Mouse (Mus musculus): ENCODE measurements around the gene Nsf. TPM values are rescaled to one million over a fixed set of nuclear protein-coding genes. Genes with fewer than 3 reads are reported as not detected.

Gene Nsf
- polyA plus RNA-seq (2021; fragmentation: Nextera tagmentation) = 294 TPM in 2 replicates
- long read RNA-seq, experiment 1, transcript Nsf-201 (2 exons, 688 nt) = minor isoform, 9 of 827 reads
- long read RNA-seq, experiment 1, transcript Nsf-202 (21 exons, 3,766 nt) = major isoform, 347 of 827 reads
- long read RNA-seq, experiment 1, transcript Nsf-208 (3 exons, 612 nt) = minor isoform, 13 of 827 reads
- long read RNA-seq, experiment 1, partial matches to known transcripts = 433 of 827 reads
- long read RNA-seq, experiment 1, other reads (novel, unspliced or antisense) = 24 of 827 reads
- long read RNA-seq, experiment 2, transcript Nsf-208 (3 exons, 612 nt) = minor isoform, 8 of 2,409 reads
- long read RNA-seq, experiment 2, transcript Nsf-202 (21 exons, 3,766 nt) = major isoform, 1,996 of 2,409 reads
- long read RNA-seq, experiment 2, partial matches to known transcripts = 338 of 2,409 reads
- long read RNA-seq, experiment 2, other reads (novel, unspliced or antisense) = 63 of 2,409 reads

DNA sequence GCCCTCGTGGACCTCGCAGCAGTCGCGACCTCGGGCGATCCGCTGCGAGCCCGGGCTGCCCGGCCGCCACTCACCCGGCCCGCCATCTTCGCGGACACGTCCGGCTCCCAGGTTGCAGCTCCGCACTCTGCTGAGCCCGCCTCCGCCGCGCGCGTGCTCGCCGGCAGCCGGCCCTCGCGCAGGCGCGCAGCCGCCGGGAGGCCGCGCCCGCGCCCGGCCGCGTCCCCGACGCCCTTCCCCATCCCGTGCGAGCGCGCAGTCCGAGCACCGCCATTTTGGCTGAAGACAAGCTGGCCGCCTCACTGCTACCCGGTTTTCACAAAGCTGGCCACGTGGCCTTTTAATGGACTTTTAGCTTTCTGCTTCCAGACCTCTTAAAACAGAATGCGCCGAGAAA is at the start of gene Nsf:
TSS of gene Nsf (minus strand) at position 161 of the 397 bp plus-strand sequence.

DNA sequence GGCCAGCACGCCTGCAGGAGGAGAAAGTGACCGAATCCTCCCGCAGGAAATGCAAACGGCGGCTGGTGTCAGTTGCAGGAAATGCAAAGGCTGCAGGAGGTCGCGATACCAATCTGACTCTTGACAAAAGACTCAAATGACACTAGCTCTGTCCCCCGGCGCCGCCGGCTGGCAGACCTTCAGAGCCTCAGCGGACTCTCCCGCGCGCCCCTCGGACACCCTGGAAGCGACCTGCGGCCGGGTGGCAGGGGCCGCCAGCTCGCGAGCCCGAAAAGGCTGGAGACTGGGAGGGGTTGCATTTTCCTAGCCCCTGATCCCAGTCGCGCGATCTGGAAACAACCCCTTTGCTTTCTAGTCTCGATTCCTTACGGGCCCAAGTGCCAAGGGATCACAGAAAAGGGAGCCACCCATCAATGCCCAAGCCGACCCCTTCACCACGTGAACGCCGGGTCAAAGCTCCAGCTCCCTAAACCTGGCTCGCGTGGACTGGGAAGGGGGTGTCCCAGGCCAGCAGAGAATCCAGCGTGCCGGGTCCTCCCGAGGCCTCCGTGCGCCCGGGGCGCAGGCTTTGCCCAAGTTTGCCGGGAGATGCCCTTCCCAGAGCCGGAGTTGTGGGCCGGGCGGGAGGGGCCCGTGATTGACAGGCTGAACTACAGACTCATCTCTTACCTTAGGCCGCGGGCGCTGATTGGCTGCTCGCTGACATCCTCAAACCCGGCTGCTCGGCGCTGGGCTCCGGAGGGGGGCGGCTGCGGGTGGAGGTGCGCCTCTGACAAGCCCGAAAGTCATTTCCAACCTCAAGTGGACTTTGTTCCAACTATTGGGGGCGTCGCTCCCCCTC is 180.2 kb downstream of the Nsf start, which contains the start of gene Wnt3:
TSS of gene Wnt3 (plus strand) at position 764 of the 841 bp plus-strand sequence.

Other genes starting within 250 kb of the Nsf start
- 0.08 and 0.11 TPM in 2 replicates for gene Wnt9b, start 204.2 kb downstream of the Nsf start, polyA plus RNA-seq (2021; fragmentation: Nextera tagmentation)
- gene Wnt3, start 179.9 kb downstream of the Nsf start, polyA plus RNA-seq (2021; fragmentation: Nextera tagmentation) = 1.9 and 2.3 TPM in 2 replicates
- gene Arf2, start 12.7 kb upstream of the Nsf start, polyA plus RNA-seq (2021; fragmentation: Nextera tagmentation) = 35.7 and 37.9 TPM in 2 replicates
- gene Crhr1, start 178.8 kb upstream of the Nsf start, polyA plus RNA-seq (2021; fragmentation: Nextera tagmentation) = 4.1 and 6.8 TPM in 2 replicates
- gene Sppl2c, start 232.3 kb upstream of the Nsf start, polyA plus RNA-seq (2021; fragmentation: Nextera tagmentation) = not detected in 2 replicates